Mouse (Mus musculus): ENCODE measurements around the gene Cyp2d34. TPM values are rescaled to one million over a fixed set of nuclear protein-coding genes. Genes with fewer than 3 reads are reported as not detected.

Cyp2d34 gene
- not detected in 2 replicates for polyA plus RNA-seq (2014; fragmentation: Nextera tagmentation; extraction: Ambion mirVana)

DNA sequence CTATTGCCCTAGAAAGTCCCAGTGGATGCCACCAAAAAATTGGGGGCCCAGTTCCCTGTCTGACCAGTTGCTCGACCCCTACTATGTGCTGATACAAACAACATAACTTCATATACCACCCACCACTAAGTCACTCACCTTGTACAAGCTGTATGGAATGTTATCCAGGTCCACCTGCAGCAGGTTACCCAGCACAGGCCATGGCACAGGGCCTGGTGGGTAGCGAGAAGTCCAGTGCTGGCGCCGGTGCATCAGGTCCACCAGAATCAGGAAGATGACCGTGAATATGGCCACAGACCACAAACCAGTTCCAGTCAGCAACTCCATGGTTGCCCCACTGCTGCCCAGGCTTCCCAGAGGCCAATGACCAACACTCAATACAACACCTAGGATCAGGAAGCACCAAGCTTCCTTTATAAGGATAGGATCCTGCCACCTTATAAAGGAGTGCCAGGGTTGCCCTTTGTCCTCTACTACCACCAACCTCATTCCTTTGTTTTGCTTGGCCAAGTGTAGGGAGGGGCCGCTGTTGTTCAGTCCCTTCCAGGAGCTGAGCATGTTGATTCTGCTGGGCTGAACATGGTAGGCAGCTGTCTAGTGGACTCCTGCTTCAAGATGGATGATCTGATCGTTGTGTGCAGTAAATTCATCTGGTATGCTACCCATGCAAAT is at the start of gene Cyp2d34:
Gene Cyp2d34, minus strand, starts transcription at position 416 of the 672 bp plus-strand sequence.
- no peak within 1 kb of the TSS for H3K27ac ChIP-seq (ENCODE audit: low read depth, low read length)
- ATAC-seq (replicated peaks; ENCODE audit: low FRiP score): no peak
- WGBS: 80% methylated on average over 7 of the region's 7 CpGs
- no peak for DNase-seq (ENCODE audit: low spot score)
- no peaks in the 10 kb centered on the region for H3K9me3 ChIP-seq (ENCODE audit: control insufficient read depth, low read length)
- no peaks in the 10 kb centered on the region for H3K36me3 ChIP-seq (ENCODE audit: control insufficient read depth, insufficient read depth, low read length)
- H3K4me2 ChIP-seq: no peak within 1 kb of the TSS
- H3K9ac ChIP-seq (ENCODE audit: low read depth, low read length): no peak within 1 kb of the TSS
- H3K4me1 ChIP-seq (replicated peaks; ENCODE audit: control insufficient read depth, insufficient read depth, low read length): no peaks in the 10 kb centered on the region
- H3K27me3 ChIP-seq (replicated peaks; ENCODE audit: control insufficient read depth, insufficient read depth, low read length): no peaks in the 10 kb centered on the region
- H3K4me3 ChIP-seq (ENCODE audit: low read depth, low read length): no peak within 1 kb of the TSS

DNA sequence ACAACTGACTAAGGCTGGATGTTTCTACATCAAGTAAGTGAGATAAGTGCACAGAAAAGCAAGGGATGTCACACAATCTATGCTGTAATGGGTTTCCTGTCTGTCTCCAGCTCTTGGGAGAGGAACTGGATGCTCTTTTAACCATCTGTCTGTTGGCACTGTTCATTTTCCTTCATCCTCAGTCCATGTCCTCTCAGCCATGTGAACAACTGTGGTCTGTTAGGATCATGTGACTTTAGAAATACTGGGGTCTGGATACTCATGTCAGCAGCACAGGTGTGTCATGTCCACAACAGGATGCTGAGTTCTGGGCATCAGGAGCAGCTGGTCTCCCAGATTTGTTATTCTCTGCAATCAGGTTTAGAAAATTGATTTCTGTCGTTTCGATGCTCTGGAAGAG is 35.6 kb upstream of the Cyp2d34 start:
- H3K9ac ChIP-seq (ENCODE audit: low read depth, low read length): no peak overlapping the region
- no peak overlapping the region for H3K4me3 ChIP-seq (ENCODE audit: low read depth, low read length)
- no peaks in the 10 kb centered on the region for H3K4me1 ChIP-seq (replicated peaks; ENCODE audit: control insufficient read depth, insufficient read depth, low read length)
- H3K4me2 ChIP-seq: no peak overlapping the region
- H3K27ac ChIP-seq (ENCODE audit: low read depth, low read length): no peak overlapping the region
- no peak for DNase-seq (ENCODE audit: low spot score)
- WGBS: 75% methylated on average over 2 of the region's 2 CpGs
- ATAC-seq (replicated peaks; ENCODE audit: low FRiP score): no peak
- no peaks in the 10 kb centered on the region for H3K27me3 ChIP-seq (replicated peaks; ENCODE audit: control insufficient read depth, insufficient read depth, low read length)
- H3K36me3 ChIP-seq (ENCODE audit: control insufficient read depth, insufficient read depth, low read length): no peaks in the 10 kb centered on the region
- H3K9me3 ChIP-seq (ENCODE audit: control insufficient read depth, low read length): no peaks in the 10 kb centered on the region

DNA sequence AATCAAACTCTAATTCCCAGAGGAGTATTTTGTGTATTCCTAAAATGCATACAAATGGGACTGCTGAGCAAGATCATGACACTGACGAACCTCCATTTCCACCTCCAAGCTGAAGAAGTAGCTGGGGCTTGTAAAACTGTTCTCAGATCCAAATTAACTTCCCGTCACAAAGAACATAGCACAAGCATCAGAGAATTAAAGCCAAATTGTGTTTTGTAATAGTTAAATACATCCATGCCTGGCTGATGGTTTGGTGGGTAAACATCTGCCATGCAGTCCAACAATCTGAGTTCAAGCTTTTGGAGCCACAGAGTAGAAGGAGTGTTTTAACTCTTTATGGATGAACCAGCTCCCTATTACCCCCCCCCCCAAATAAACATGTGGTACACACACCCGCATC is 23.6 kb upstream of the Cyp2d34 start:
- H3K4me3 ChIP-seq (ENCODE audit: low read depth, low read length): no peak overlapping the region
- no peak for ATAC-seq (replicated peaks; ENCODE audit: low FRiP score)
- H3K9ac ChIP-seq (ENCODE audit: low read depth, low read length): no peak overlapping the region
- no peak for DNase-seq (ENCODE audit: low spot score)
- no peaks in the 10 kb centered on the region for H3K9me3 ChIP-seq (ENCODE audit: control insufficient read depth, low read length)
- 67% methylated on average over 3 of the region's 3 CpGs for WGBS
- no peak overlapping the region for H3K4me2 ChIP-seq
- no peaks in the 10 kb centered on the region for H3K4me1 ChIP-seq (replicated peaks; ENCODE audit: control insufficient read depth, insufficient read depth, low read length)
- no peaks in the 10 kb centered on the region for H3K36me3 ChIP-seq (ENCODE audit: control insufficient read depth, insufficient read depth, low read length)
- H3K27ac ChIP-seq (ENCODE audit: low read depth, low read length): no peak overlapping the region
- no peaks in the 10 kb centered on the region for H3K27me3 ChIP-seq (replicated peaks; ENCODE audit: control insufficient read depth, insufficient read depth, low read length)

DNA sequence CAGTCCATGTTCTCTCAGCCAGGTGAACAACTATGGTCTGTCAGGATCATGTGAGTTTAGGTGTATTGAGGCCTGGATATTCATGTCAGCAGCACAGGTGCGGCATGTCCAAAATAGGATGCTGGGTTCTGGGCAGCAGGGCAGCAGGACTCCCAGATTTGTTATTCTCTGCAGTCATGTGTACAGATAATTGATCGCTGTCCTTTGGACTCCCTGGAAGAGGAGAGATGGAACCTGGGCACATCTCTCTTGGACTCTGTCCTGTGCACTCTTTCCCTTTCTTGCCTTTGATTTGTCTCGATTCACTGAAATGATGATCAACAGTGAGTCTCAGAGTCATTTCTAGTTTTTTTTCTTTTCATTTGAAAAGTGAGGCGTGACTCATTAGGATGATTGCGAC is 23.0 kb upstream of the Cyp2d34 start:
- Histone ChIP-seq H3K9ac (ENCODE audit: low read depth, low read length) (no peak overlapping the region), H3K4me3 (ENCODE audit: low read depth, low read length) (no peak overlapping the region), H3K4me1 (replicated peaks; ENCODE audit: control insufficient read depth, insufficient read depth, low read length) (no peaks in the 10 kb centered on the region), H3K4me2 (no peak overlapping the region), H3K27ac (ENCODE audit: low read depth, low read length) (no peak overlapping the region), H3K36me3 (ENCODE audit: control insufficient read depth, insufficient read depth, low read length) (no peaks in the 10 kb centered on the region), H3K27me3 (replicated peaks; ENCODE audit: control insufficient read depth, insufficient read depth, low read length) (no peaks in the 10 kb centered on the region), H3K9me3 (ENCODE audit: control insufficient read depth, low read length) (no peaks in the 10 kb centered on the region)
- no peak for DNase-seq (ENCODE audit: low spot score)
- no peak for ATAC-seq (replicated peaks; ENCODE audit: low FRiP score)
- 83% methylated on average over 5 of the region's 5 CpGs for WGBS

DNA sequence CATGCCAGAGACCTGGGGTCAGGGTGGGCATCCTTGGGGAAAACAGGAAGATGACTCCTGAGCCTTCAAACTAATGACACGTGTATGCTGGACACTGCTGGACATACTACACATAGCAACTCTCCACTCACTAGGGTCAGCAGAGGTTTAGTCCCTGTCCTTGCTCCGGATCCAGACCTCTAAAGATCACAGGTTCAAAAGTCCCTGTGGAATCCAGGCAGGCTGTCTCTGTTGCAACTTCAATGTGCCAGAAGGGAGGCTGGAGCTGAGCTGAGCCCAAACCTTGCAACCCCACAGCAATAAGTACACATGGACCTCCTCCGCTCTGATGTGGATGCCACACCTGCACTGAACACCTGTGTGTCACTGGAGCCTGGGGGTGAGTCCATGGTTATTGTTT is 22.0 kb upstream of the Cyp2d34 start:
- Histone ChIP-seq H3K9me3 (ENCODE audit: control insufficient read depth, low read length) (no peaks in the 10 kb centered on the region), H3K27ac (ENCODE audit: low read depth, low read length) (no peak overlapping the region), H3K27me3 (replicated peaks; ENCODE audit: control insufficient read depth, insufficient read depth, low read length) (no peaks in the 10 kb centered on the region), H3K4me3 (ENCODE audit: low read depth, low read length) (no peak overlapping the region), H3K36me3 (ENCODE audit: control insufficient read depth, insufficient read depth, low read length) (no peaks in the 10 kb centered on the region), H3K4me2 (no peak overlapping the region), H3K4me1 (replicated peaks; ENCODE audit: control insufficient read depth, insufficient read depth, low read length) (no peaks in the 10 kb centered on the region), H3K9ac (ENCODE audit: low read depth, low read length) (no peak overlapping the region)
- DNase-seq (ENCODE audit: low spot score) (no peak), ATAC-seq (replicated peaks; ENCODE audit: low FRiP score) (no peak)
- WGBS: 78% methylated on average over 3 of the region's 3 CpGs

DNA sequence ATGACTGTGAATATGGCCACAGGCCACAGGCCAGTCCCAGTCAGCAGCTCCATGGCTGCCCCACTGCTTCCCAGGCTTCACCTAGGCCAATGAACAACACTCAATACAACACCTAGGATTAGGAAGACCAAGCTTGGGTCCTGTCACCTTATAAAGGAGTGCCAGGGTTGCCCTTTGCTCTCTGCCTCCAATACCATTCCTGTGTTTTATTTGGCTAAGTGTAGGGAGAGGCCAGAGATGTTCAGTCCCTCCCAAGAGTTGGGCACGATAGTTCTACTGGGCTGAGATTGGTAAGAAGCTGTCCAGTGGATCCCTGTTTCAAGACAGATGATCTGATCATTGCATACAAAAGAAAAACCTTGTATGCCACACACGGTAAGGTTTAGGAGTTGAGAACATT is 21.2 kb upstream of the Cyp2d34 start:
- no peak for DNase-seq (ENCODE audit: low spot score)
- Histone ChIP-seq H3K9me3 (ENCODE audit: control insufficient read depth, low read length) (no peaks in the 10 kb centered on the region), H3K27ac (ENCODE audit: low read depth, low read length) (no peak overlapping the region), H3K9ac (ENCODE audit: low read depth, low read length) (no peak overlapping the region), H3K4me1 (replicated peaks; ENCODE audit: control insufficient read depth, insufficient read depth, low read length) (0 out of 2 replicates have a peak, but pooled peaks cover 3% of the 10 kb centered on the region), H3K27me3 (replicated peaks; ENCODE audit: control insufficient read depth, insufficient read depth, low read length) (no peaks in the 10 kb centered on the region), H3K4me2 (no peak overlapping the region), H3K36me3 (ENCODE audit: control insufficient read depth, insufficient read depth, low read length) (no peaks in the 10 kb centered on the region), H3K4me3 (ENCODE audit: low read depth, low read length) (no peak overlapping the region)
- WGBS: 77% methylated on average over 2 of the region's 2 CpGs
- no peak for ATAC-seq (replicated peaks; ENCODE audit: low FRiP score)

DNA sequence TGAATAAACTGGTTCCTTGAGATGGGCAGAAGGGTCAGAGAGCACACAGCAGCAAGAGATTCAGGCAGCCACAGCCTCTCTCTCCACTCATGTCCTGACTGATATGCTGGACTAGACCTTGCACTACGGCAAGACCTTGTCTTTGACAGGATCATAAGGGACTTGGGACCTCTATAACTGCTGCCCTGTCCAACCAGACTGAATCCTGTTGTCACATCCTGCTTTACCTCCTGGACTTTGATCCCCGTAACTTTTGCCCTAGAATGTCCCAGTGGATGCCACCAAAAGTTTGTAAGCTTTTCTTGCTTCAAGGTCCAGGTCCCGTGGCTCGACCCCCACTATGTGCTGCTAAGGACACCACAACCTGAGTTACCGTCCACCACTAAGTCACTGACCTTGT is 20.6 kb upstream of the Cyp2d34 start:
- ATAC-seq (replicated peaks; ENCODE audit: low FRiP score) (no peak), DNase-seq (ENCODE audit: low spot score) (no peak)
- H3K36me3 ChIP-seq (ENCODE audit: control insufficient read depth, insufficient read depth, low read length): no peaks in the 10 kb centered on the region
- no peak overlapping the region for H3K4me2 ChIP-seq
- H3K27me3 ChIP-seq (replicated peaks; ENCODE audit: control insufficient read depth, insufficient read depth, low read length): no peaks in the 10 kb centered on the region
- H3K4me1 ChIP-seq (replicated peaks; ENCODE audit: control insufficient read depth, insufficient read depth, low read length): peaks cover 6% of the 10 kb centered on the region; the same call in 1 of the 2 replicates
- no peak overlapping the region for H3K27ac ChIP-seq (ENCODE audit: low read depth, low read length)
- WGBS: 78% methylated on average over 5 of the region's 5 CpGs
- H3K9me3 ChIP-seq (ENCODE audit: control insufficient read depth, low read length): no peaks in the 10 kb centered on the region
- H3K4me3 ChIP-seq (ENCODE audit: low read depth, low read length): no peak overlapping the region
- no peak overlapping the region for H3K9ac ChIP-seq (ENCODE audit: low read depth, low read length)

DNA sequence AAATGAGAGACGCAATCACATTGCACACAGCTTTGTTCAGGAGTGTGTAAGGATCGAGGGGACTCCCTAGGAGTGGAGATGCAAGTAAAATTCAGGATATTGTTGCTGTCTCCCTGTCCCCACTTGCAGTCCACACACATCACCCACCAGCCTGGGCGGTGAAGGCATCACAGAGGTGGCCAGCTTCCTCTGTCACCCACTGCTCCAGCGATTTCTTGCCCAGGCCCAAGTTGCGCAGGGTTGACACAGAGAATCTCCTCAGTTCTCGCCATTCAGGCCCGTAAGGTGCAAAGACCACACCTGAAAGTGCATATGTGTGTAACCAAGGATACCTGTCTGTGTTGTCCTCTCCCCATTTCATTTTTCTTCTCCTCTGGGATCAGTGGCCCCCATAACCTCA is 19.5 kb upstream of the Cyp2d34 start:
- no peaks in the 10 kb centered on the region for H3K27me3 ChIP-seq (replicated peaks; ENCODE audit: control insufficient read depth, insufficient read depth, low read length)
- no peak overlapping the region for H3K27ac ChIP-seq (ENCODE audit: low read depth, low read length)
- no peak overlapping the region for H3K9ac ChIP-seq (ENCODE audit: low read depth, low read length)
- H3K4me1 ChIP-seq (replicated peaks; ENCODE audit: control insufficient read depth, insufficient read depth, low read length): peaks cover 6% of the 10 kb centered on the region; the same call in 1 of the 2 replicates
- no peaks in the 10 kb centered on the region for H3K36me3 ChIP-seq (ENCODE audit: control insufficient read depth, insufficient read depth, low read length)
- H3K4me3 ChIP-seq (ENCODE audit: low read depth, low read length): no peak overlapping the region
- no peak overlapping the region for H3K4me2 ChIP-seq
- 91% methylated on average over 7 of the region's 7 CpGs for WGBS
- H3K9me3 ChIP-seq (ENCODE audit: control insufficient read depth, low read length): no peaks in the 10 kb centered on the region
- no peak for DNase-seq (ENCODE audit: low spot score)
- no peak for ATAC-seq (replicated peaks; ENCODE audit: low FRiP score)

Measured in liver, embryonic 11.5 days (tissue).